19 mouse cellular contexts compared by ENCODE assay signal in the genomic region with DNA sequence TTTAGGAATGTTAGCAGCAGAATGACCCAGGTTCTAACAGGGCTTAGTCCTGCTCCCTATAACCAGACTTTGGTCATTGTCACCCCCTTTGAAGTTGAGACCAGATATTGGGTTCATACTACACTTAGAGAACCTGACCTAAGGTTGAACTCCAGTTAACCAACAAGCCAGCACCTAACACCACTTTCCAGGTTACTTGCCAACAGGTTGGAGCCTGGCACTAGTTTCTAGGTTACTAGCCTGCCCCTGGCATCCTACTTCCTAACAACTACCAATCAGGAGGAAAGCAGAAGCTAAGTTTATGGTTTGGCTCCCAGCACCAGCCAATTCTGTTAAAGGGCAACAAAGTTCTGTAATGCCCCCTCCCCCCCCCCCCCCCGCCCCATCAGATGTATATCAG. TPM values are rescaled to one million over a fixed set of nuclear protein-coding genes. Genes with fewer than 3 reads are reported as not detected.
DNase-seq lines count a peak whose midpoint lies in the region; ATAC-seq and TF ChIP-seq lines count a peak whose summit lies in the region.
"Had no signal": no experiment of that assay in that cellular context is flagged by ENCODE, and none has a peak within 500 bp of the region (broad histone marks: within the 10 kb centered on the region; RNA-seq: fewer than 3 reads in every experiment).

No protein-coding gene starts in this region.

- intact Hi-C loops in heart, postnatal 14 days (cut with DNase I) = no loop called here

- no peak overlapping the region for H3K4me2 ChIP-seq in liver, postnatal 0 days (ENCODE audit: low read depth, low read length)
- H3K4me2 ChIP-seq: hindbrain, embryonic 14.5 days had no signal

- no peak for ATAC-seq in liver, postnatal 0 days
- ATAC-seq: activated CD4-positive, CD25-positive, alpha-beta regulatory T cell, adult 4 months; forebrain, embryonic 14.5 days; Patski had no signal

- no peak for TF ChIP-seq EP300 in liver, postnatal 0 days (IDR thresholded peaks at IDR 0.05; ENCODE audit: low read depth)

- H3K27me3 ChIP-seq in embryonic facial prominence, embryonic 10.5 days (replicated peaks; ENCODE audit: low read depth, poor library complexity, severe bottlenecking) = no peaks in the 10 kb centered on the region
- H3K27me3 ChIP-seq in liver, postnatal 0 days (ENCODE audit: insufficient read depth, low read length) = no peaks in the 10 kb centered on the region
- H3K27me3 ChIP-seq: Patski had no signal

- DNase-seq in heart, adult 11 months = peak; percentile 50
- no peak for DNase-seq in heart, postnatal 14 days
- DNase-seq in kidney, postnatal 10 days = peak; percentile 0
- no peak for DNase-seq in kidney, adult 8-10 months
- DNase-seq in embryonic facial prominence, embryonic 10.5 days (ENCODE audit: low spot score) = peak; percentile 3
- DNase-seq in liver, postnatal 0 days = peak; percentile 6
- DNase-seq in neural tube, embryonic 10.5 days (ENCODE audit: extremely low spot score, low spot score) = no peak
- no peak for DNase-seq in lung, postnatal 25 days (ENCODE audit: low spot score)
- DNase-seq: adrenal gland, postnatal 14 days; cerebellum, adult 11-12 months; cerebellum, adult 9-10 months; cerebellum, postnatal 36 days; gastrocnemius, postnatal 10 days; heart, postnatal 10 days had no signal

- no peak for TF ChIP-seq CTCF in liver, postnatal 0 days (IDR thresholded peaks at IDR 0.05; ENCODE audit: low read depth)

- no peak overlapping the region for H3K4me3 ChIP-seq in embryonic facial prominence, embryonic 10.5 days
- H3K4me3 ChIP-seq in liver, postnatal 0 days (ENCODE audit: low read depth, low read length) = no peak overlapping the region
- H3K4me3 ChIP-seq: hindbrain, embryonic 10.5 days had no signal

- peaks cover 4% of the 10 kb centered on the region; the same call in 1 of the 2 replicates for H3K4me1 ChIP-seq in embryonic facial prominence, embryonic 10.5 days
- peaks cover 12% of the 10 kb centered on the region for H3K4me1 ChIP-seq in liver, postnatal 0 days (ENCODE audit: insufficient read depth)

- WGBS in embryonic facial prominence, embryonic 10.5 days = 38% methylated on average over 1 of the region's 1 CpGs
- 56% methylated on average over 1 of the region's 1 CpGs for WGBS in liver, postnatal 0 days (ENCODE audit: insufficient replicate concordance)

- H3K27ac ChIP-seq in embryonic facial prominence, embryonic 10.5 days (replicated peaks) = no peak overlapping the region
- H3K27ac ChIP-seq in liver, postnatal 0 days (ENCODE audit: low read depth) = no peak overlapping the region
- H3K27ac ChIP-seq: hindbrain, embryonic 14.5 days had no signal

- no peaks in the 10 kb centered on the region for H3K36me3 ChIP-seq in embryonic facial prominence, embryonic 10.5 days (replicated peaks)
- H3K36me3 ChIP-seq in liver, postnatal 0 days (replicated peaks; ENCODE audit: insufficient read depth, low read length) = no peaks in the 10 kb centered on the region
- H3K36me3 ChIP-seq: hindbrain, embryonic 10.5 days had no signal

- no peaks in the 10 kb centered on the region for H3K9me3 ChIP-seq in embryonic facial prominence, embryonic 10.5 days
- no peaks in the 10 kb centered on the region for H3K9me3 ChIP-seq in liver, postnatal 0 days (ENCODE audit: low read length)
- H3K9me3 ChIP-seq: hindbrain, embryonic 10.5 days had no signal

- no peak overlapping the region for H3K9ac ChIP-seq in liver, postnatal 0 days (replicated peaks)
- H3K9ac ChIP-seq: hindbrain, embryonic 14.5 days had no signal

RNA-seq across cellular contexts. Expression of a gene that starts 13.4 kb away (rescaled TPM):
- total RNA-seq in heart, postnatal 14 days (2021) = 100 to 1,000 TPM; 200 to 202 TPM
- polyA plus RNA-seq in embryonic facial prominence, embryonic 10.5 days (2016; fragmentation: Nextera tagmentation; extraction: Ambion mirVana) = 9.1 and 9.2 TPM in 2 replicates
- 69.6 and 74.1 TPM in 2 replicates for polyA plus RNA-seq in liver, postnatal 0 days (2015; fragmentation: Nextera tagmentation; extraction: Ambion mirVana)

RNA-seq across cellular contexts. Expression of a gene that starts 14.6 kb away (rescaled TPM):
- total RNA-seq in heart, postnatal 14 days (2021) = 10 to 100 TPM; 39.5 to 41.3 TPM
- polyA plus RNA-seq in embryonic facial prominence, embryonic 10.5 days (2016; fragmentation: Nextera tagmentation; extraction: Ambion mirVana) = 1.5 and 2.0 TPM in 2 replicates
- polyA plus RNA-seq in liver, postnatal 0 days (2015; fragmentation: Nextera tagmentation; extraction: Ambion mirVana) = 24.0 and 25.1 TPM in 2 replicates

RNA-seq across cellular contexts. Expression of a gene that starts 20.2 kb away (rescaled TPM):
- total RNA-seq in heart, postnatal 14 days (2021) = 10 to 100 TPM; 21.1 to 58.2 TPM
- polyA plus RNA-seq in embryonic facial prominence, embryonic 10.5 days (2016; fragmentation: Nextera tagmentation; extraction: Ambion mirVana) = 8.6 and 10.0 TPM in 2 replicates
- 2.8 and 3.5 TPM in 2 replicates for polyA plus RNA-seq in liver, postnatal 0 days (2015; fragmentation: Nextera tagmentation; extraction: Ambion mirVana)

RNA-seq across cellular contexts. Expression of a gene that starts 21.3 kb away (rescaled TPM):
- 10 to 100 TPM; 26.5 to 61.9 TPM for total RNA-seq in heart, postnatal 14 days (2021)
- polyA plus RNA-seq in embryonic facial prominence, embryonic 10.5 days (2016; fragmentation: Nextera tagmentation; extraction: Ambion mirVana) = 1.9 and 2.9 TPM in 2 replicates
- polyA plus RNA-seq in liver, postnatal 0 days (2015; fragmentation: Nextera tagmentation; extraction: Ambion mirVana) = 1.6 and 2.7 TPM in 2 replicates

RNA-seq across cellular contexts. Expression of a gene that starts 25.7 kb away (rescaled TPM):
- 100 to 1,000 TPM in 1 of 2 experiments, 10 to 100 TPM in 1; 54.2 to 146 TPM for total RNA-seq in heart, postnatal 14 days (2021)
- 39.1 and 43.8 TPM in 2 replicates for polyA plus RNA-seq in embryonic facial prominence, embryonic 10.5 days (2016; fragmentation: Nextera tagmentation; extraction: Ambion mirVana)
- 46.5 and 47.4 TPM in 2 replicates for polyA plus RNA-seq in liver, postnatal 0 days (2015; fragmentation: Nextera tagmentation; extraction: Ambion mirVana)

Comparison
In these comparisons a context has a peak if more than half of its experiments do, and no peak if none do; other contexts are left out.
1. DNase-seq: peak in heart, adult 11 months (single experiment), kidney, postnatal 10 days (single experiment), embryonic facial prominence, embryonic 10.5 days (single experiment) and liver, postnatal 0 days (single experiment); none in heart, postnatal 14 days (0 of 2), kidney, adult 8-10 months (0 of 2), neural tube, embryonic 10.5 days (single experiment) and lung, postnatal 25 days (single experiment).